Mouse (Mus musculus): Measurements from ENCODE around the gene Cldn18. TPM values are rescaled to one million over a fixed set of nuclear protein-coding genes. Genes with fewer than 3 reads are reported as not detected.

Gene Cldn18
- polyA plus RNA-seq, 1 experiment from 2014 or later: 0.09 TPM

DNA sequence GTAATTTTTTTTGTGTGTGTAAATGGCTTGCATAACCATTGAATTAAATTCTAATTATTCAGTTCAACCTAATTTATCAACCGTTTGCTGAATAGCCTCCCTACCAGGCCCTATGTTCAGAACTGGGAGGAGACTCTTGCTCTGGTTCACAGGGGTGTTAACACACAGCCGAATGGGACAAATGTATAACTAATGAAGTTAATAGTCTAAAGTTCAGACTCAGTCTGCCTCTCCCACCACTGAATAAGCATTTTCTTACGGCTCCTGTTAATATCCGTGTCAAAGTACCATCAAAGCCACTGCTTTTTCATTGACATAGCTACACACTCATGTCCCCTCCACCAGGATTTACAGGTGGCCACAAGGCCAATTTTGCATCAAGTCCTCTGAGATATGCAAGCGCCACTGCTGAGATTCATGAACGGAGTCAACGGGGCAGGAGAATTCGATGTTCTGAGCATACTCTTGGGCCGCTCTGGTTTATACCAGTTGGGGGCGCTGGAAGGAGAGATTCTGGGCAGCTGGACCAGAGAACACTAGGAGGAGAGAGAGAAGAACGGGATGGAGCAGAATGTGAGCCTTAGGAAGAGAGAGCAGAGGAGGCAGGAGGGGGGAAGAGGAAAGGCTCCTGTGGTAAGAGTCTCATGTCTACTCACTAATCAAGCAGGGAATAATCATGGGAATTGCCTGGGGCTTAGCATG lies 9.5 kb downstream of the Cldn18 start:
- ATAC-seq (ENCODE audit: low FRiP score, low read depth): no peak
- no peaks in the 10 kb centered on the region for H3K27me3 ChIP-seq
- H3K9me3 ChIP-seq: no peaks in the 10 kb centered on the region
- H3K4me3 ChIP-seq: no peak overlapping the region
- H3K4me2 ChIP-seq: no peak overlapping the region
- 68% methylated on average over 11 of the region's 11 CpGs for WGBS
- H3K36me3 ChIP-seq: no peaks in the 10 kb centered on the region
- no peak overlapping the region for H3K9ac ChIP-seq
- H3K4me1 ChIP-seq (replicated peaks): no peaks in the 10 kb centered on the region
- H3K27ac ChIP-seq (replicated peaks): no peak overlapping the region

GRCm38 (mm10) chr9:99706264-99706663 lies 10.8 kb downstream of the Cldn18 start:
- ATAC-seq (ENCODE audit: low FRiP score, low read depth): no peak

DNA sequence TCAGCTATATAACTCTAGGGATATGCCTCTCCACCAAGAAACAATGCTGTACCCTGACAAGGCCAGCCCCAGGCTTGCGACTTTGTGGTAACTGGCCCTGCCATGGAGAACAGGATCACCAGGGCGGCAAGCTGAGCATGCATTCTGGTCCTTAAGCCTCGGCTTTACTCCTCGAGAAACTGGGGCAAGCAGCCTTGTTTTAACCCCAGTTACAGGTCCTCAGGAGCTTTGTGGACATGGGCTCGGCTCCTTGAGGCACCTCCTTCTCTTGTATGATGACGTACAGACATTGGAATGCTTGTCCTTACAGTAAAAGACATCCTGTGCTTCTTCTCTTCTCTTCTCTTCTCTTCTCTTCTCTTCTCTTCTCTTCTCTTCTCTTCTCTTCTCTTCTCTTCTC lies 13.4 kb downstream of the Cldn18 start:
- ATAC-seq (ENCODE audit: low FRiP score, low read depth): no peak
- WGBS: 85% methylated on average over 6 of the region's 6 CpGs

More at GRCm38 (mm10) chr9:99706264-99706663, 10.8 kb downstream of the Cldn18 start:
- Histone ChIP-seq H3K4me1 (replicated peaks) (no peaks in the 10 kb centered on the region), H3K4me2 (no peak overlapping the region), H3K9me3 (no peaks in the 10 kb centered on the region), H3K36me3 (no peaks in the 10 kb centered on the region), H3K4me3 (no peak overlapping the region), H3K27ac (replicated peaks) (no peak overlapping the region), H3K27me3 (no peaks in the 10 kb centered on the region), H3K9ac (no peak overlapping the region)
- 93% methylated on average over 6 of the region's 6 CpGs for WGBS

DNA sequence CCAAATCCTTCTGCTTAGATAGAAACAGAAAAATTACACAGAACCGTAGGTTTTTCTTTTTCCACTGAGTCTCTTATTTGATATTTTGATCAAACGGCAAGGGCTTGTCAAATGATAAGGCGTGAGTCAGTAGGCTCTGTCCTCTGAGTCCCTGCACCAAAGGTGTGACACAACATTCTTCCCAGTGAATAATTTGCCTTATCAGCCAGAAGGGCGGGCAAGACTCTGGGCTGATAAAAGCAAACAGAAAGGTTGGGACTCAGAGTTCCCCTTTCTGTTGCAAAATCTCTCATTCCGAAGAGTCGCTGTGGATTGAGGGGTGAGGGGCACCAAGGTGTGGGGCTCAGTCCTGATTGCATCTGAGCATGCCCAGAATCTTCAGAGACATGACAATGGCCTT lies 14.9 kb downstream of the Cldn18 start:
- Histone ChIP-seq H3K27ac (replicated peaks) (no peak overlapping the region), H3K36me3 (no peaks in the 10 kb centered on the region), H3K4me3 (no peak overlapping the region), H3K27me3 (no peaks in the 10 kb centered on the region), H3K4me2 (no peak overlapping the region), H3K9ac (no peak overlapping the region), H3K4me1 (replicated peaks) (no peaks in the 10 kb centered on the region), H3K9me3 (no peaks in the 10 kb centered on the region)
- ATAC-seq (ENCODE audit: low FRiP score, low read depth): no peak
- WGBS: 93% methylated on average over 6 of the region's 6 CpGs

More for the DNA sequence above, 13.4 kb downstream of the Cldn18 start:
- Histone ChIP-seq H3K9ac (no peak overlapping the region), H3K4me1 (replicated peaks) (no peaks in the 10 kb centered on the region), H3K36me3 (no peaks in the 10 kb centered on the region), H3K9me3 (no peaks in the 10 kb centered on the region), H3K27me3 (no peaks in the 10 kb centered on the region), H3K27ac (replicated peaks) (no peak overlapping the region), H3K4me3 (no peak overlapping the region), H3K4me2 (no peak overlapping the region)

DNA sequence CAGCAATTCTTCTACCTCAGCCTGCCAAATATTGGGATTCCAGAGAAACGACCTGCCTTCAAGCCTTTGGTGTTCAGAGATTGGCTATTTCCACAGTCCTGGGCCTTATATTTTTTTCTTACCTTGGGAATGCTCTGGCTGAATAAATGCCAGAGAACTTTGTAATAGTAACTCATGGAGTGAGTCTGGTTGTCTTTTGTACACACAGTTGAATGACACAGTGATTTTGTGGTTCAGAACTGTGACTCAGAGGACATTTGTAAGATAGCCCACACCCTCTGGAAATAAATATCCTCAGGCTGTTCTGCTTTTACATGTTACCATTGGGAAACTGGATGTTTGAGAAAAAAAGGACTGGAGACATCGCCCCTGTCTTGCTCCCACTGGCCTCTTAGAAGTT lies 15.9 kb downstream of the Cldn18 start:
- H3K27me3 ChIP-seq: no peaks in the 10 kb centered on the region
- ATAC-seq (ENCODE audit: low FRiP score, low read depth): no peak
- WGBS: 87% methylated on average over 2 of the region's 2 CpGs
- no peak overlapping the region for H3K4me3 ChIP-seq
- no peak overlapping the region for H3K27ac ChIP-seq (replicated peaks)
- H3K4me2 ChIP-seq: no peak overlapping the region
- H3K9ac ChIP-seq: no peak overlapping the region
- H3K9me3 ChIP-seq: no peaks in the 10 kb centered on the region
- no peaks in the 10 kb centered on the region for H3K4me1 ChIP-seq (replicated peaks)
- H3K36me3 ChIP-seq: no peaks in the 10 kb centered on the region

DNA sequence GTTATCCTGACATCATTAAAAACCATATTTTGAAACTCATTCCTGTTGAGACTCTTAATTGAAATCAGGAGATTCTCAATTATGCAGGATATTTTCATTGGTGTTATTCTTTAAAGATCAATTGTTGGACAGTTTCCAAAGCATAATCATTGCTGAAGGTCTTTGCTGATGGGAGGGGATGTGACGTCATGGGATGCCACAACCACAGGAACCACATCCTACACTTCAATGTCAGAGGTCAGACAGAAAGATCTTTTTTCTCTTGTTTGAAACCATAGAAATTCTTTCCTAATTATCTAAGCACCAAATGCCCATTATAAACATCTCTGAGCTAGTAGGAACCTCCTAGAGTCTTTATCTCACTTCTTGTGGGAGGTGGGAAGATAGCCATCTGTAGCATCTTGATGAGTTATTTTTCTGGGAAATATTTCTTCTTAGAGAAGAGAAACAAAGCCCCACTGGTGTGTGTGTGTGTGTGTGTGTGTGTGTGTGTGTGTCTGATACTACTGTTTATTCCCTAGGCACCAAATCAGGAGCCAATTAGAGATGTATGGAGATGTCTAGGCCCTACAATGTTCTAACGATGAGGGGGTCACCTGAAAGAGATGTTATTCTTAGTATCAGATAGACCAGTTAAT lies 17.2 kb downstream of the Cldn18 start:
- WGBS: 90% methylated on average over 2 of the region's 2 CpGs
- H3K36me3 ChIP-seq: no peaks in the 10 kb centered on the region
- H3K27me3 ChIP-seq: no peaks in the 10 kb centered on the region
- no peaks in the 10 kb centered on the region for H3K9me3 ChIP-seq
- no peak overlapping the region for H3K4me2 ChIP-seq
- H3K4me3 ChIP-seq: no peak overlapping the region
- no peak overlapping the region for H3K9ac ChIP-seq
- H3K4me1 ChIP-seq (replicated peaks): no peaks in the 10 kb centered on the region
- H3K27ac ChIP-seq (replicated peaks): no peak overlapping the region
- ATAC-seq (ENCODE audit: low FRiP score, low read depth): no peak

DNA sequence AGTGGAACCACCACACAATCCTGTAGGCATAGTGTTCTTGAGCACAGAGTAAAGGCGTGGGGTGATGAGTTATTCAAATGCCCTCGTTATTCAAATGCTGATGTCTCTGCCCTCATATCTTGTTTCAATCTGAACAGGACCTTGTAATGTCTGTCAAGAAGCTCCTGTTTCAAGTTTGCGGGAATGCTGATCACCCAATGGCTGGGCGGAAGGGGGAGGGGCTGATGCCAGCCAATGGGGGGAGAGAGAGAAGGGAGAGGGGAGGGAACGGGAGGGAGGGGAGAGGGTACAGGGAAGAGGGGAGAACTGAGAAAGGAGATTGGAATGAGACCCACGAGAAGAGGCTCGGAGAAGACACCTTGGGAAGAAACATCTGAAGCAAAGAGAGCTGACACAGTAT lies 22.1 kb downstream of the Cldn18 start:
- H3K27me3 ChIP-seq: no peaks in the 10 kb centered on the region
- 69% methylated on average over 7 of the region's 7 CpGs for WGBS
- H3K27ac ChIP-seq (replicated peaks): no peak overlapping the region
- no peak overlapping the region for H3K9ac ChIP-seq
- no peaks in the 10 kb centered on the region for H3K4me1 ChIP-seq (replicated peaks)
- H3K4me3 ChIP-seq: no peak overlapping the region
- H3K9me3 ChIP-seq: no peaks in the 10 kb centered on the region
- H3K36me3 ChIP-seq: no peaks in the 10 kb centered on the region
- H3K4me2 ChIP-seq: no peak overlapping the region
- no peak for ATAC-seq (ENCODE audit: low FRiP score, low read depth)

- Histone ChIP-seq H3K27me3 (no peaks in the 10 kb centered on the region), H3K4me1 (replicated peaks) (peaks cover 5% of the 10 kb centered on the region), H3K36me3 (no peaks in the 10 kb centered on the region), H3K27ac (replicated peaks) (no peak overlapping the region), H3K4me2 (no peak overlapping the region), H3K9me3 (no peaks in the 10 kb centered on the region), H3K9ac (no peak overlapping the region), H3K4me3 (no peak overlapping the region)
- ATAC-seq (ENCODE audit: low FRiP score, low read depth): no peak
- 81% methylated on average over 7 of the region's 7 CpGs for WGBS
Measured at GRCm38 (mm10) chr9:99690386-99690785, 26.7 kb downstream of the Cldn18 start.

DNA sequence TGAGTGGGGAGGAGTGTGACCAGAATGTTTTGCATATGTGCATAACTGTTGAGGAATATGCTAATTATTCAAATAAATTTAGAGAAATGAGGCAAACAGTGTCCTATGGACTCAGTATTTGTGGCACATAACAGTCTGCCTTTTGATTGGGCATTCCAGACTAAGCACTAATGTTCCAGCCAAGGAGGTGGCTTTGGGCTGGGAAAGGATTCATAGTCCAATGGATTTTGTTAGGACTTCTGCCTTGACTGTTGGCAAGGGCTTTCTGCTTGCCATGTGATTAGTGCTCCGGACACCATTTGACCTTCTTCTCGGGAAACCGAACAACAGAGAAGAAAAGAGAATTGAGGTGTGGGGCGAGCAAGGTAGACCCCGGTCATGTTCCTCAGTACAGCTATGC lies 27.3 kb downstream of the Cldn18 start:
- no peak overlapping the region for H3K27ac ChIP-seq (replicated peaks)
- H3K4me3 ChIP-seq: no peak overlapping the region
- H3K9me3 ChIP-seq: no peaks in the 10 kb centered on the region
- H3K27me3 ChIP-seq: no peaks in the 10 kb centered on the region
- H3K36me3 ChIP-seq: no peaks in the 10 kb centered on the region
- no peak for ATAC-seq (ENCODE audit: low FRiP score, low read depth)
- no peak overlapping the region for H3K4me2 ChIP-seq
- H3K4me1 ChIP-seq (replicated peaks): peaks cover 9% of the 10 kb centered on the region
- 92% methylated on average over 5 of the region's 5 CpGs for WGBS
- H3K9ac ChIP-seq: no peak overlapping the region

GRCm38 (mm10) chr9:99685536-99686231 lies 31.4 kb downstream of the Cldn18 start:
- H3K4me1 ChIP-seq (replicated peaks): peaks cover 11% of the 10 kb centered on the region
- WGBS: 70% methylated on average over 5 of the region's 5 CpGs
- H3K27ac ChIP-seq (replicated peaks): 0 out of 2 replicates have a peak overlapping the region, but pooled peaks have one; percentile 15
- no peaks in the 10 kb centered on the region for H3K27me3 ChIP-seq
- no peak for ATAC-seq (ENCODE audit: low FRiP score, low read depth)
- no peaks in the 10 kb centered on the region for H3K9me3 ChIP-seq
- H3K4me2 ChIP-seq: no peak overlapping the region
- no peak overlapping the region for H3K4me3 ChIP-seq
- no peak overlapping the region for H3K9ac ChIP-seq
- no peaks in the 10 kb centered on the region for H3K36me3 ChIP-seq

- no peaks in the 10 kb centered on the region for H3K27me3 ChIP-seq
- H3K9ac ChIP-seq: no peak overlapping the region
- H3K36me3 ChIP-seq: no peaks in the 10 kb centered on the region
- H3K9me3 ChIP-seq: no peaks in the 10 kb centered on the region
- H3K4me3 ChIP-seq: no peak overlapping the region
- peaks cover 11% of the 10 kb centered on the region for H3K4me1 ChIP-seq (replicated peaks)
- 0 out of 2 replicates have a peak overlapping the region, but pooled peaks have one; percentile 15 for H3K27ac ChIP-seq (replicated peaks)
- peak; percentile 69; the same call in 1 of the 2 replicates for ATAC-seq (ENCODE audit: low FRiP score, low read depth)
- 71% methylated on average over 5 of the region's 5 CpGs for WGBS
- H3K4me2 ChIP-seq: no peak overlapping the region
Measured at GRCm38 (mm10) chr9:99685061-99685521, 32.0 kb downstream of the Cldn18 start.

- H3K27ac ChIP-seq (replicated peaks): no peak overlapping the region
- no peak overlapping the region for H3K9ac ChIP-seq
- no peak overlapping the region for H3K4me2 ChIP-seq
- no peak for ATAC-seq (ENCODE audit: low FRiP score, low read depth)
- no peaks in the 10 kb centered on the region for H3K36me3 ChIP-seq
- H3K27me3 ChIP-seq: no peaks in the 10 kb centered on the region
- peaks cover 11% of the 10 kb centered on the region for H3K4me1 ChIP-seq (replicated peaks)
- 70% methylated on average over 21 of the region's 21 CpGs for WGBS
- no peak overlapping the region for H3K4me3 ChIP-seq
- H3K9me3 ChIP-seq: no peaks in the 10 kb centered on the region
Measured at GRCm38 (mm10) chr9:99681980-99682570, 35.0 kb downstream of the Cldn18 start.
